Mouse (Mus musculus) hindbrain, embryonic 13.5 days (tissue): ENCODE results near the gene Aim2. TPM values are rescaled to one million over a fixed set of nuclear protein-coding genes. Genes with fewer than 3 reads are reported as not detected.

Experiments
- ATAC-seq: fragments of 200-750 bp; cut with Nextera tagmentation; 2 replicates; pipeline ENCODE4 v1.8.0; 2017; ENCODE audit warnings: moderate TSS enrichment; ENCODE audit not compliant: low FRiP score
- H3K27ac ChIP-seq: fragments of 300-500 bp; sonication (generic); 2 replicates; pipeline ENCODE4 v1.5.1; 2015; ENCODE audit warnings: inconsistent platforms, mild to moderate bottlenecking, moderate library complexity
- H3K27me3 ChIP-seq: fragments of 300-500 bp; sonication (generic); 2 replicates; pipeline ENCODE4 v1.6.1; 2015; ENCODE audit warnings: mild to moderate bottlenecking, inconsistent platforms
- H3K36me3 ChIP-seq: fragments of 300-500 bp; sonication (generic); 2 replicates; pipeline ENCODE4 v1.6.1; 2015; ENCODE audit warnings: mild to moderate bottlenecking, inconsistent platforms
- H3K4me1 ChIP-seq: fragments of 300-500 bp; sonication (generic); replicated peaks from 2 replicates; pipeline ENCODE4 v1.6.1; 2015; ENCODE audit warnings: inconsistent platforms
- H3K4me2 ChIP-seq: fragments of 300-500 bp; sonication (generic); 2 replicates; pipeline ENCODE4 v1.6.1; 2015; ENCODE audit warnings: inconsistent platforms, mild to moderate bottlenecking, moderate library complexity
- H3K4me3 ChIP-seq: fragments of 300-500 bp; sonication (generic); 2 replicates; pipeline ENCODE4 v1.5.1; 2015; ENCODE audit warnings: mild to moderate bottlenecking, inconsistent platforms
- H3K9ac ChIP-seq: fragments of 300-500 bp; sonication (generic); 2 replicates; pipeline ENCODE4 v1.6.1; 2015; ENCODE audit warnings: mild to moderate bottlenecking, inconsistent platforms
- H3K9me3 ChIP-seq: fragments of 300-500 bp; sonication (generic); 2 replicates; pipeline ENCODE4 v1.6.1; 2016; ENCODE audit warnings: inconsistent platforms
- WGBS: fragments of 180-500 bp; shearing (Covaris S2); methylation state at CpG from one replicate; pipeline ENCODE4 v1.1.7; 2015; 5-methylcytosine and 5-hydroxymethylcytosine counted together
- polyA plus RNA-seq: library from polyadenylated mRNA; unstranded; fragments of >200 nt; fragmentation: Nextera tagmentation; extraction: Ambion mirVana; gene quantifications from 2 replicates; pipeline ENCODE4 v1.2.1, GENCODE M21; 2015

Gene Aim2
- polyA plus RNA-seq, 1 experiment from 2014 or later = 2.1 TPM

- Histone ChIP-seq H3K4me1 (peaks cover 16% of the 10 kb centered on the region), H3K36me3 (no peaks in the 10 kb centered on the region), H3K27ac (peak overlapping the region; percentile 48; the same call in 1 of the 2 replicates), H3K4me2 (no peak overlapping the region), H3K9me3 (no peaks in the 10 kb centered on the region), H3K9ac (no peak overlapping the region), H3K4me3 (no peak overlapping the region), H3K27me3 (no peaks in the 10 kb centered on the region)
- 44% methylated on average over 4 of the region's 4 CpGs for WGBS
- 0 out of 2 replicates have a peak, but pooled peaks have one; percentile 21 for ATAC-seq
These were observed 21.5 kb upstream of the Aim2 start for GRCm38 (mm10) chr1:173329185-173329584.

- ATAC-seq = no peak
- Histone ChIP-seq H3K9me3 (no peaks in the 10 kb centered on the region), H3K4me1 (peaks cover 16% of the 10 kb centered on the region), H3K27me3 (no peaks in the 10 kb centered on the region), H3K27ac (no peak overlapping the region), H3K4me3 (no peak overlapping the region), H3K4me2 (no peak overlapping the region), H3K9ac (no peak overlapping the region), H3K36me3 (no peaks in the 10 kb centered on the region)
- 79% methylated on average over 5 of the region's 5 CpGs for WGBS
These were observed 20.9 kb upstream of the Aim2 start for GRCm38 (mm10) chr1:173329743-173330142.

GRCm38 (mm10) chr1:173332418-173332817, 18.3 kb upstream of the Aim2 start:
- no peak overlapping the region for H3K27ac ChIP-seq
- peaks cover 23% of the 10 kb centered on the region for H3K36me3 ChIP-seq
- no peaks in the 10 kb centered on the region for H3K27me3 ChIP-seq
- no peak overlapping the region for H3K4me2 ChIP-seq
- H3K4me1 ChIP-seq = peaks cover 24% of the 10 kb centered on the region
- H3K9me3 ChIP-seq = no peaks in the 10 kb centered on the region
- no peak for ATAC-seq
- 95% methylated on average over 5 of the region's 5 CpGs for WGBS
- H3K4me3 ChIP-seq = no peak overlapping the region
- no peak overlapping the region for H3K9ac ChIP-seq

GRCm38 (mm10) chr1:173333312-173334253, 17.1 kb upstream of the Aim2 start, which contains the start of gene Ackr1:
Gene Ackr1 (minus strand): TSS chr1:173333750.
- Histone ChIP-seq H3K4me3 (no peak within 1 kb of the TSS), H3K4me2 (no peak within 1 kb of the TSS), H3K4me1 (peaks cover 22% of the 10 kb centered on the region), H3K27ac (no peak within 1 kb of the TSS), H3K27me3 (no peaks in the 10 kb centered on the region), H3K36me3 (peaks cover 35% of the 10 kb centered on the region), H3K9ac (no peak within 1 kb of the TSS), H3K9me3 (no peaks in the 10 kb centered on the region)
- 77% methylated on average over 9 of the region's 9 CpGs for WGBS
- no peak for ATAC-seq

- ATAC-seq = 0 out of 2 replicates have a peak, but pooled peaks have one; percentile 19
- H3K9ac ChIP-seq = no peak overlapping the region
- H3K4me1 ChIP-seq = peaks cover 8% of the 10 kb centered on the region
- H3K4me2 ChIP-seq = no peak overlapping the region
- peaks cover 56% of the 10 kb centered on the region for H3K36me3 ChIP-seq
- H3K9me3 ChIP-seq = no peaks in the 10 kb centered on the region
- WGBS = 37% methylated on average over 11 of the region's 11 CpGs
- H3K27me3 ChIP-seq = no peaks in the 10 kb centered on the region
- 0 out of 2 replicates have a peak overlapping the region, but pooled peaks have one; percentile 4 for H3K27ac ChIP-seq
- H3K4me3 ChIP-seq = no peak overlapping the region
These were observed 14.8 kb upstream of the Aim2 start for GRCm38 (mm10) chr1:173335903-173336302.

- no peak overlapping the region for H3K4me2 ChIP-seq
- no peak for ATAC-seq
- peaks cover 8% of the 10 kb centered on the region for H3K4me1 ChIP-seq
- H3K9me3 ChIP-seq = no peaks in the 10 kb centered on the region
- WGBS = 91% methylated on average over 10 of the region's 10 CpGs
- H3K27ac ChIP-seq = no peak overlapping the region
- peaks cover 66% of the 10 kb centered on the region for H3K36me3 ChIP-seq
- no peak overlapping the region for H3K9ac ChIP-seq
- no peak overlapping the region for H3K4me3 ChIP-seq
- no peaks in the 10 kb centered on the region for H3K27me3 ChIP-seq
These were observed 13.7 kb upstream of the Aim2 start for GRCm38 (mm10) chr1:173337008-173337407.

GRCm38 (mm10) chr1:173339543-173339942, 11.1 kb upstream of the Aim2 start:
- H3K27me3 ChIP-seq = no peaks in the 10 kb centered on the region
- H3K27ac ChIP-seq = no peak overlapping the region
- 13% methylated on average over 2 of the region's 2 CpGs for WGBS
- H3K4me2 ChIP-seq = no peak overlapping the region
- peaks cover 14% of the 10 kb centered on the region for H3K4me1 ChIP-seq
- H3K9me3 ChIP-seq = no peaks in the 10 kb centered on the region
- H3K9ac ChIP-seq = no peak overlapping the region
- peaks cover 87% of the 10 kb centered on the region for H3K36me3 ChIP-seq
- no peak overlapping the region for H3K4me3 ChIP-seq
- 0 out of 2 replicates have a peak, but pooled peaks have one; percentile 41 for ATAC-seq

- H3K36me3 ChIP-seq = peaks cover 85% of the 10 kb centered on the region
- H3K9ac ChIP-seq = no peak overlapping the region
- peaks cover 7% of the 10 kb centered on the region; the same call in 1 of the 2 replicates for H3K4me1 ChIP-seq
- H3K27ac ChIP-seq = peak overlapping the region; percentile 19; the same call in 1 of the 2 replicates
- no peaks in the 10 kb centered on the region for H3K9me3 ChIP-seq
- peak; percentile 22; the same call in 1 of the 2 replicates for ATAC-seq
- no peak overlapping the region for H3K4me2 ChIP-seq
- no peaks in the 10 kb centered on the region for H3K27me3 ChIP-seq
- 50% methylated on average over 1 of the region's 1 CpGs for WGBS
- H3K4me3 ChIP-seq = no peak overlapping the region
These were observed 8.3 kb upstream of the Aim2 start for GRCm38 (mm10) chr1:173342425-173342824.

- no peak overlapping the region for H3K4me3 ChIP-seq
- H3K4me1 ChIP-seq = peaks cover 7% of the 10 kb centered on the region; the same call in 1 of the 2 replicates
- no peak overlapping the region for H3K4me2 ChIP-seq
- H3K27ac ChIP-seq = peak overlapping the region; percentile 67
- no peaks in the 10 kb centered on the region for H3K27me3 ChIP-seq
- no peaks in the 10 kb centered on the region for H3K9me3 ChIP-seq
- peaks cover 79% of the 10 kb centered on the region for H3K36me3 ChIP-seq
- H3K9ac ChIP-seq = no peak overlapping the region
- ATAC-seq = peak; percentile 9; the same call in 1 of the 2 replicates
- WGBS = 43% methylated on average over 3 of the region's 3 CpGs
These were observed 6.7 kb upstream of the Aim2 start for GRCm38 (mm10) chr1:173343934-173344333.

- peaks cover 14% of the 10 kb centered on the region for H3K4me1 ChIP-seq
- no peaks in the 10 kb centered on the region for H3K27me3 ChIP-seq
- H3K27ac ChIP-seq = no peak overlapping the region
- H3K4me3 ChIP-seq = no peak overlapping the region
- H3K4me2 ChIP-seq = no peak overlapping the region
- peaks cover 69% of the 10 kb centered on the region for H3K36me3 ChIP-seq
- H3K9ac ChIP-seq = no peak overlapping the region
- H3K9me3 ChIP-seq = no peaks in the 10 kb centered on the region
- no peak for ATAC-seq
- 91% methylated on average over 4 of the region's 4 CpGs for WGBS
These were observed 5.6 kb upstream of the Aim2 start for GRCm38 (mm10) chr1:173345112-173345511.

GRCm38 (mm10) chr1:173348527-173348926, 2.2 kb upstream of the Aim2 start:
- H3K36me3 ChIP-seq = peaks cover 39% of the 10 kb centered on the region
- ATAC-seq = no peak
- H3K27me3 ChIP-seq = no peaks in the 10 kb centered on the region
- no peak overlapping the region for H3K4me3 ChIP-seq
- WGBS = 8% methylated on average over 1 of the region's 1 CpGs
- H3K9ac ChIP-seq = no peak overlapping the region
- H3K9me3 ChIP-seq = no peaks in the 10 kb centered on the region
- peaks cover 24% of the 10 kb centered on the region for H3K4me1 ChIP-seq
- H3K27ac ChIP-seq = no peak overlapping the region
- no peak overlapping the region for H3K4me2 ChIP-seq

GRCm38 (mm10) chr1:173349192-173349591, 1.5 kb upstream of the Aim2 start:
- Histone ChIP-seq H3K4me2 (no peak overlapping the region), H3K27me3 (no peaks in the 10 kb centered on the region), H3K36me3 (peaks cover 33% of the 10 kb centered on the region), H3K4me1 (peaks cover 19% of the 10 kb centered on the region), H3K27ac (no peak overlapping the region), H3K4me3 (no peak overlapping the region), H3K9ac (no peak overlapping the region), H3K9me3 (no peaks in the 10 kb centered on the region)
- no peak for ATAC-seq
- 62% methylated on average over 5 of the region's 5 CpGs for WGBS
